Mouse (Mus musculus): ENCODE measurements at regions not wholly inside any gene's neighbourhood (a gene's known extent, or its start where the extent isn't known, plus 50 kb on each side); places are given as distances from the start of the nearest gene placed in this dataset.

- no peak overlapping the region for H3K9ac ChIP-seq (ENCODE audit: low read depth, low read length)
- no peak overlapping the region for H3K27ac ChIP-seq (ENCODE audit: low read depth, low read length)
- no peak for ATAC-seq
- 92% methylated on average over 1 of the region's 1 CpGs for WGBS
- no peaks in the 10 kb centered on the region for H3K36me3 ChIP-seq (ENCODE audit: control insufficient read depth, insufficient read depth, low read length)
- no peaks in the 10 kb centered on the region for H3K27me3 ChIP-seq (replicated peaks; ENCODE audit: control insufficient read depth, insufficient read depth, low read length)
- H3K4me1 ChIP-seq (ENCODE audit: control insufficient read depth, insufficient read depth, low read depth, low read length), result no peaks in the 10 kb centered on the region
- H3K4me2 ChIP-seq (ENCODE audit: low read length), result no peak overlapping the region
- H3K4me3 ChIP-seq (ENCODE audit: low read length), result no peak overlapping the region
- H3K9me3 ChIP-seq (ENCODE audit: control insufficient read depth, low read length), result no peaks in the 10 kb centered on the region
Measured at GRCm38 (mm10) chr4:28242272-28242671, 570.7 kb upstream of the Epha7 start.

Measured in hindbrain, embryonic 16.5 days (tissue).